Comparison of ENCODE assay signal across 9 mouse cellular contexts in genomic region chr9:64774411-64774811, GRCm38 (mm10). TPM values are rescaled to one million over a fixed set of nuclear protein-coding genes. Genes with fewer than 3 reads are reported as not detected.
DNase-seq lines count a peak whose midpoint lies in the region; ATAC-seq lines count a peak whose summit lies in the region.
"Had no signal": no experiment of that assay in that cellular context is flagged by ENCODE, and none has a peak within 500 bp of the region (broad histone marks: within the 10 kb centered on the region; RNA-seq: fewer than 3 reads in every experiment).

No protein-coding gene starts in this region.

- intact Hi-C loops in left cerebral cortex, postnatal 14 days (cut with DNase I) = no loop called here

- H3K4me1 ChIP-seq in kidney, embryonic 15.5 days = peaks cover 3% of the 10 kb centered on the region; the same call in 1 of the 2 replicates
- peaks cover 11% of the 10 kb centered on the region for H3K4me1 ChIP-seq in forebrain, embryonic 12.5 days
- H3K4me1 ChIP-seq in hindbrain, embryonic 11.5 days (replicated peaks; ENCODE audit: control insufficient read depth, insufficient read depth, low read length) = no peaks in the 10 kb centered on the region
- H3K4me1 ChIP-seq in midbrain, embryonic 10.5 days = peaks cover 15% of the 10 kb centered on the region
- H3K4me1 ChIP-seq: limb, embryonic 15.5 days had no signal

- peak; percentile 32 for DNase-seq in kidney, adult 11 months
- DNase-seq in hindbrain, embryonic 11.5 days (ENCODE audit: low spot score) = peak; percentile 35
- DNase-seq in left cerebral cortex, postnatal 14 days (ENCODE audit: low spot score in 2 of 2) = peak; percentile 40 to 63
- DNase-seq in midbrain, embryonic 10.5 days (ENCODE audit: low spot score) = peak; percentile 18
- DNase-seq in B cell, adult 2 months = no peak

- H3K4me3 ChIP-seq in kidney, embryonic 15.5 days (replicated peaks) = no peak overlapping the region
- H3K4me3 ChIP-seq in forebrain, embryonic 12.5 days (replicated peaks) = no peak overlapping the region
- no peak overlapping the region for H3K4me3 ChIP-seq in hindbrain, embryonic 11.5 days (ENCODE audit: low read depth, low read length)
- H3K4me3 ChIP-seq in midbrain, embryonic 10.5 days = no peak overlapping the region
- H3K4me3 ChIP-seq: limb, embryonic 15.5 days had no signal

- H3K36me3 ChIP-seq in kidney, embryonic 15.5 days = no peaks in the 10 kb centered on the region
- H3K36me3 ChIP-seq in forebrain, embryonic 12.5 days (replicated peaks) = no peaks in the 10 kb centered on the region
- H3K36me3 ChIP-seq in hindbrain, embryonic 11.5 days (ENCODE audit: control insufficient read depth, insufficient read depth, low read length) = no peaks in the 10 kb centered on the region
- H3K36me3 ChIP-seq in midbrain, embryonic 10.5 days = no peaks in the 10 kb centered on the region
- H3K36me3 ChIP-seq: limb, embryonic 15.5 days had no signal

- no peak for ATAC-seq in kidney, embryonic 15.5 days (replicated peaks; ENCODE audit: low FRiP score)
- no peak; the same call in 1 of the 2 replicates for ATAC-seq in forebrain, embryonic 12.5 days (ENCODE audit: low FRiP score)
- ATAC-seq in hindbrain, embryonic 11.5 days (ENCODE audit: low FRiP score) = peak; percentile 43; the same call in 1 of the 2 replicates
- ATAC-seq in megakaryocyte, adult 5-6 weeks (ENCODE audit: poor library complexity, severe bottlenecking) = no peak

- no peak overlapping the region for H3K27ac ChIP-seq in kidney, embryonic 15.5 days
- H3K27ac ChIP-seq in forebrain, embryonic 12.5 days = peak overlapping the region; percentile 65
- peak overlapping the region; percentile 19 for H3K27ac ChIP-seq in hindbrain, embryonic 11.5 days (ENCODE audit: low read depth, low read length)
- H3K27ac ChIP-seq in midbrain, embryonic 10.5 days (replicated peaks) = peak overlapping the region; percentile 78
- H3K27ac ChIP-seq: limb, embryonic 15.5 days had no signal

- H3K9ac ChIP-seq in kidney, embryonic 15.5 days = no peak overlapping the region
- no peak overlapping the region for H3K9ac ChIP-seq in forebrain, embryonic 12.5 days
- H3K9ac ChIP-seq in hindbrain, embryonic 11.5 days (ENCODE audit: low read depth, low read length) = 0 out of 2 replicates have a peak overlapping the region, but pooled peaks have one; percentile 17
- H3K9ac ChIP-seq: limb, embryonic 15.5 days had no signal

- H3K9me3 ChIP-seq in kidney, embryonic 15.5 days (replicated peaks) = no peaks in the 10 kb centered on the region
- H3K9me3 ChIP-seq in forebrain, embryonic 12.5 days = no peaks in the 10 kb centered on the region
- H3K9me3 ChIP-seq in hindbrain, embryonic 11.5 days (ENCODE audit: control insufficient read depth, low read length) = no peaks in the 10 kb centered on the region
- H3K9me3 ChIP-seq in midbrain, embryonic 10.5 days (replicated peaks) = no peaks in the 10 kb centered on the region
- H3K9me3 ChIP-seq: limb, embryonic 15.5 days had no signal

- no peaks in the 10 kb centered on the region for H3K27me3 ChIP-seq in kidney, embryonic 15.5 days
- 0 out of 2 replicates have a peak, but pooled peaks cover 3% of the 10 kb centered on the region for H3K27me3 ChIP-seq in forebrain, embryonic 12.5 days
- no peaks in the 10 kb centered on the region for H3K27me3 ChIP-seq in hindbrain, embryonic 11.5 days (ENCODE audit: control insufficient read depth, insufficient read depth, low read length)
- H3K27me3 ChIP-seq in midbrain, embryonic 10.5 days (ENCODE audit: low read depth, poor library complexity, severe bottlenecking) = no peaks in the 10 kb centered on the region
- H3K27me3 ChIP-seq: limb, embryonic 15.5 days had no signal

- H3K4me2 ChIP-seq in kidney, embryonic 15.5 days = no peak overlapping the region
- no peak overlapping the region for H3K4me2 ChIP-seq in forebrain, embryonic 12.5 days
- no peak overlapping the region for H3K4me2 ChIP-seq in hindbrain, embryonic 11.5 days (replicated peaks; ENCODE audit: low read depth, low read length)
- H3K4me2 ChIP-seq: limb, embryonic 15.5 days had no signal

- WGBS in kidney, embryonic 15.5 days = 35% methylated on average over 5 of the region's 5 CpGs
- whole genome bisulfite sequencing in forebrain, embryonic 12.5 days = 24% methylated on average over 5 of the region's 5 CpGs
- WGBS in hindbrain, embryonic 11.5 days = 10% methylated on average over 5 of the region's 5 CpGs
- WGBS in midbrain, embryonic 10.5 days = 32% methylated on average over 5 of the region's 5 CpGs

RNA-seq across cellular contexts. Expression of gene Dennd4a, which starts 36.7 kb away (rescaled TPM):
- 6.0 and 7.6 TPM in 2 replicates for polyA plus RNA-seq in kidney, embryonic 15.5 days (2015; fragmentation: Nextera tagmentation; extraction: Ambion mirVana)
- 9.9 and 11.4 TPM in 2 replicates for polyA plus RNA-seq in forebrain, embryonic 12.5 days (2016; fragmentation: Nextera tagmentation; extraction: Ambion mirVana)
- 10.1 and 12.0 TPM in 2 replicates for polyA plus RNA-seq in hindbrain, embryonic 11.5 days (2014; fragmentation: Nextera tagmentation; extraction: Ambion mirVana)
- total RNA-seq in left cerebral cortex, postnatal 14 days (2021) = 10 to 100 TPM; 61.8 to 68.9 TPM
- 6.7 and 8.1 TPM in 2 replicates for polyA plus RNA-seq in midbrain, embryonic 10.5 days (2016; fragmentation: Nextera tagmentation; extraction: Ambion mirVana)
- 48.2 and 50.2 TPM in 2 replicates for total RNA-seq in megakaryocyte, adult 5-6 weeks (2015)
- total RNA-seq in megakaryocyte, adult 5-6 weeks (2017) = 33.3 and 47.0 TPM in 2 replicates

RNA-seq across cellular contexts. Expression of gene Rab11a, which starts 36.9 kb away (rescaled TPM):
- polyA plus RNA-seq in kidney, embryonic 15.5 days (2015; fragmentation: Nextera tagmentation; extraction: Ambion mirVana) = 550 and 571 TPM in 2 replicates
- 259 and 279 TPM in 2 replicates for polyA plus RNA-seq in forebrain, embryonic 12.5 days (2016; fragmentation: Nextera tagmentation; extraction: Ambion mirVana)
- polyA plus RNA-seq in hindbrain, embryonic 11.5 days (2014; fragmentation: Nextera tagmentation; extraction: Ambion mirVana) = 322 and 331 TPM in 2 replicates
- total RNA-seq in left cerebral cortex, postnatal 14 days (2021) = 100 to 1,000 TPM; 296 to 301 TPM
- 275 and 277 TPM in 2 replicates for polyA plus RNA-seq in midbrain, embryonic 10.5 days (2016; fragmentation: Nextera tagmentation; extraction: Ambion mirVana)
- 249 and 281 TPM in 2 replicates for total RNA-seq in megakaryocyte, adult 5-6 weeks (2015)
- 144 and 161 TPM in 2 replicates for total RNA-seq in megakaryocyte, adult 5-6 weeks (2017)

Comparison
In these comparisons a context has a peak if more than half of its experiments do, and no peak if none do; other contexts are left out.
1. DNase-seq: peak in kidney, adult 11 months (single experiment), hindbrain, embryonic 11.5 days (single experiment), left cerebral cortex, postnatal 14 days (2 of 2) and midbrain, embryonic 10.5 days (single experiment); none in B cell, adult 2 months (0 of 2).